Comparison of ENCODE assay signal across 21 mouse cellular contexts in the genomic region with DNA sequence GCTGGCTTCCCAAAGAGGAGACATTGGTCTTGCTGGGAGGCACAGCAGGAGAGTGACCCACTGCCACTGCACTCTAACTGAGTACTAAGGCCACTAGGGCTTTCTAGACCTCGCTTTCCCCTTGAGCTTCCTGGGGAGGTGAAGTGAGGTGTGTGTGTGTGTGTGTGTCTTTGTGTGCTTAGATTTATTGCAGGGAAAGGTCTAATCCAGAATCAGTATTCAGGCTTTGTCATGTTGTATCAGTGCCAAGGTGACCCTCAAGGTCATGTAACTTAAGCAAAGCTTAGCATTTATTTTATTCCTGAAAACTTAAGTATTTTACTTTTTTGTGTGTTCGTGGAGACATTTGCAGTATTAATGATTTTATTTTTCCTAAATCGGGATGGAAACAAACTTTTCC. TPM values are rescaled to one million over a fixed set of nuclear protein-coding genes. Genes with fewer than 3 reads are reported as not detected.
"Had no signal": no experiment of that assay in that cellular context is flagged by ENCODE, and none has a peak within 500 bp of the region (broad histone marks: within the 10 kb centered on the region; RNA-seq: fewer than 3 reads in every experiment).

No protein-coding gene starts in this region.

- DNase-seq: gastrocnemius, postnatal 14 days; gastrocnemius, postnatal 36 days; heart, adult 2 months; heart, postnatal 14 days; heart, postnatal 36 days; kidney, adult 11 months; kidney, adult 2 months; kidney, adult 9 months; kidney, postnatal 14 days; kidney, postnatal 36 days; layer of hippocampus, adult 9-11 months; layer of hippocampus, postnatal 36 days; left cerebral cortex, postnatal 4 days; lung, adult 18-20 months had no signal

RNA-seq across cellular contexts. Expression of a gene that starts 53.8 kb away (rescaled TPM):
- total RNA-seq: gastrocnemius, postnatal 14 days; gastrocnemius, postnatal 36 days; heart, adult 2 months; heart, postnatal 36 days; hindbrain, postnatal 0 days; layer of hippocampus, adult 18-20 months; left cerebral cortex, adult 18-20 months; left cerebral cortex, adult 8-10 months; left cerebral cortex, postnatal 10 days; left cerebral cortex, postnatal 25 days; liver, adult 2 months had no signal
